Mouse (Mus musculus): Measurements from ENCODE around the gene Igfbp3.

The Igfbp3 gene

GRCm38 (mm10) chr11:7160637-7161101 lies 53.1 kb downstream of the Igfbp3 start:
- peak; percentile 31 to 53 for DNase-seq

GRCm38 (mm10) chr11:7160146-7160545 lies 53.6 kb downstream of the Igfbp3 start:
- no peak for DNase-seq

GRCm38 (mm10) chr11:7158196-7158595 lies 55.5 kb downstream of the Igfbp3 start:
- DNase-seq = no peak

GRCm38 (mm10) chr11:7156427-7156826 lies 57.3 kb downstream of the Igfbp3 start:
- DNase-seq = no peak

Data from thymus, adult 18-20 months (tissue).